Mouse (Mus musculus): ENCODE measurements at regions not wholly inside any gene's neighbourhood (a gene's known extent, or its start where the extent isn't known, plus 50 kb on each side); places are given as distances from the start of the nearest gene placed in this dataset.

GRCm38 (mm10) chr2:117951337-117951718, 160.3 kb upstream of the Thbs1 start:
- Histone ChIP-seq H3K9me3 (replicated peaks) (no peaks in the 10 kb centered on the region), H3K4me1 (replicated peaks) (no peaks in the 10 kb centered on the region), H3K9ac (no peak overlapping the region), H3K27ac (replicated peaks) (no peak overlapping the region), H3K4me3 (replicated peaks) (no peak overlapping the region), H3K27me3 (no peaks in the 10 kb centered on the region), H3K4me2 (no peak overlapping the region), H3K36me3 (replicated peaks) (no peaks in the 10 kb centered on the region)
- no peak for ATAC-seq (ENCODE audit: insufficient read depth)
- 55% methylated on average over 2 of the region's 2 CpGs for WGBS (ENCODE audit: insufficient replicate concordance)

GRCm38 (mm10) chr2:117958737-117959136, 152.9 kb upstream of the Thbs1 start:
- Histone ChIP-seq H3K9ac (no peak overlapping the region), H3K27ac (replicated peaks) (no peak overlapping the region), H3K27me3 (no peaks in the 10 kb centered on the region), H3K4me2 (no peak overlapping the region), H3K4me1 (replicated peaks) (no peaks in the 10 kb centered on the region), H3K4me3 (replicated peaks) (no peak overlapping the region), H3K9me3 (replicated peaks) (no peaks in the 10 kb centered on the region), H3K36me3 (replicated peaks) (no peaks in the 10 kb centered on the region)
- WGBS (ENCODE audit: insufficient replicate concordance), result 46% methylated on average over 4 of the region's 4 CpGs
- no peak for ATAC-seq (ENCODE audit: insufficient read depth)

- Histone ChIP-seq H3K9me3 (replicated peaks) (no peaks in the 10 kb centered on the region), H3K9ac (no peak overlapping the region), H3K27me3 (no peaks in the 10 kb centered on the region), H3K36me3 (replicated peaks) (no peaks in the 10 kb centered on the region), H3K4me1 (replicated peaks) (no peaks in the 10 kb centered on the region), H3K27ac (replicated peaks) (no peak overlapping the region), H3K4me2 (no peak overlapping the region), H3K4me3 (replicated peaks) (no peak overlapping the region)
- ATAC-seq (ENCODE audit: insufficient read depth), result no peak
Measured at GRCm38 (mm10) chr2:117959440-117959839, 152.2 kb upstream of the Thbs1 start.

GRCm38 (mm10) chr2:117962531-117962930, 149.1 kb upstream of the Thbs1 start:
- no peaks in the 10 kb centered on the region for H3K4me1 ChIP-seq (replicated peaks)
- H3K27ac ChIP-seq (replicated peaks), result peak overlapping the region; percentile 21
- no peaks in the 10 kb centered on the region for H3K27me3 ChIP-seq
- ATAC-seq (ENCODE audit: insufficient read depth), result no peak
- H3K4me3 ChIP-seq (replicated peaks), result no peak overlapping the region
- WGBS (ENCODE audit: insufficient replicate concordance), result 23% methylated on average over 4 of the region's 4 CpGs
- H3K4me2 ChIP-seq, result 0 out of 2 replicates have a peak overlapping the region, but pooled peaks have one; percentile 16
- H3K36me3 ChIP-seq (replicated peaks), result no peaks in the 10 kb centered on the region
- H3K9me3 ChIP-seq (replicated peaks), result no peaks in the 10 kb centered on the region
- H3K9ac ChIP-seq, result no peak overlapping the region

- no peak overlapping the region for H3K9ac ChIP-seq
- H3K36me3 ChIP-seq (replicated peaks), result no peaks in the 10 kb centered on the region
- ATAC-seq (ENCODE audit: insufficient read depth), result no peak
- no peak overlapping the region for H3K27ac ChIP-seq (replicated peaks)
- no peaks in the 10 kb centered on the region for H3K4me1 ChIP-seq (replicated peaks)
- H3K4me3 ChIP-seq (replicated peaks), result no peak overlapping the region
- no peaks in the 10 kb centered on the region for H3K27me3 ChIP-seq
- 53% methylated on average over 2 of the region's 2 CpGs for WGBS (ENCODE audit: insufficient replicate concordance)
- H3K9me3 ChIP-seq (replicated peaks), result no peaks in the 10 kb centered on the region
- H3K4me2 ChIP-seq, result no peak overlapping the region
Measured at GRCm38 (mm10) chr2:117963526-117963925, 148.2 kb upstream of the Thbs1 start.

- no peak overlapping the region for H3K27ac ChIP-seq (replicated peaks)
- no peaks in the 10 kb centered on the region for H3K4me1 ChIP-seq (replicated peaks)
- WGBS (ENCODE audit: insufficient replicate concordance), result 61% methylated on average over 4 of the region's 4 CpGs
- no peaks in the 10 kb centered on the region for H3K27me3 ChIP-seq
- H3K4me3 ChIP-seq (replicated peaks), result no peak overlapping the region
- H3K4me2 ChIP-seq, result no peak overlapping the region
- H3K9me3 ChIP-seq (replicated peaks), result no peaks in the 10 kb centered on the region
- H3K9ac ChIP-seq, result no peak overlapping the region
- ATAC-seq (ENCODE audit: insufficient read depth), result no peak
- H3K36me3 ChIP-seq (replicated peaks), result no peaks in the 10 kb centered on the region
Measured at GRCm38 (mm10) chr2:117965758-117966157, 145.9 kb upstream of the Thbs1 start.

- H3K27ac ChIP-seq (replicated peaks), result no peak overlapping the region
- no peaks in the 10 kb centered on the region for H3K4me1 ChIP-seq (replicated peaks)
- no peaks in the 10 kb centered on the region for H3K27me3 ChIP-seq
- no peak overlapping the region for H3K4me2 ChIP-seq
- no peak for ATAC-seq (ENCODE audit: insufficient read depth)
- no peaks in the 10 kb centered on the region for H3K9me3 ChIP-seq (replicated peaks)
- H3K4me3 ChIP-seq (replicated peaks), result no peak overlapping the region
- no peak overlapping the region for H3K9ac ChIP-seq
- no peaks in the 10 kb centered on the region for H3K36me3 ChIP-seq (replicated peaks)
- WGBS (ENCODE audit: insufficient replicate concordance), result 57% methylated on average over 1 of the region's 1 CpGs
Measured at GRCm38 (mm10) chr2:117968731-117969130, 142.9 kb upstream of the Thbs1 start.

- H3K4me1 ChIP-seq (replicated peaks), result no peaks in the 10 kb centered on the region
- H3K36me3 ChIP-seq (replicated peaks), result no peaks in the 10 kb centered on the region
- H3K27ac ChIP-seq (replicated peaks), result no peak overlapping the region
- H3K4me2 ChIP-seq, result no peak overlapping the region
- no peak for ATAC-seq (ENCODE audit: insufficient read depth)
- no peak overlapping the region for H3K4me3 ChIP-seq (replicated peaks)
- WGBS (ENCODE audit: insufficient replicate concordance), result 75% methylated on average over 5 of the region's 5 CpGs
- H3K27me3 ChIP-seq, result no peaks in the 10 kb centered on the region
- H3K9me3 ChIP-seq (replicated peaks), result no peaks in the 10 kb centered on the region
- no peak overlapping the region for H3K9ac ChIP-seq
Measured at GRCm38 (mm10) chr2:117970631-117971030, 141.0 kb upstream of the Thbs1 start.

- Histone ChIP-seq H3K9ac (no peak overlapping the region), H3K4me2 (no peak overlapping the region), H3K27me3 (no peaks in the 10 kb centered on the region), H3K4me3 (replicated peaks) (no peak overlapping the region), H3K4me1 (replicated peaks) (no peaks in the 10 kb centered on the region), H3K36me3 (replicated peaks) (no peaks in the 10 kb centered on the region), H3K27ac (replicated peaks) (no peak overlapping the region), H3K9me3 (replicated peaks) (no peaks in the 10 kb centered on the region)
- peak; percentile 15; the same call in 1 of the 2 replicates for ATAC-seq (ENCODE audit: insufficient read depth)
- WGBS (ENCODE audit: insufficient replicate concordance), result 38% methylated on average over 9 of the region's 9 CpGs
Measured at GRCm38 (mm10) chr2:117977033-117977432, 134.6 kb upstream of the Thbs1 start.

GRCm38 (mm10) chr2:117980856-117981255, 130.8 kb upstream of the Thbs1 start:
- ATAC-seq (ENCODE audit: insufficient read depth), result no peak
- 53% methylated on average over 2 of the region's 2 CpGs for WGBS (ENCODE audit: insufficient replicate concordance)

GRCm38 (mm10) chr2:117984569-117984968, 127.1 kb upstream of the Thbs1 start:
- no peak for ATAC-seq (ENCODE audit: insufficient read depth)
- Histone ChIP-seq H3K9ac (no peak overlapping the region), H3K9me3 (replicated peaks) (no peaks in the 10 kb centered on the region), H3K36me3 (replicated peaks) (no peaks in the 10 kb centered on the region), H3K27ac (replicated peaks) (no peak overlapping the region), H3K4me3 (replicated peaks) (no peak overlapping the region), H3K27me3 (no peaks in the 10 kb centered on the region), H3K4me1 (replicated peaks) (no peaks in the 10 kb centered on the region), H3K4me2 (no peak overlapping the region)
- WGBS (ENCODE audit: insufficient replicate concordance), result 53% methylated on average over 5 of the region's 5 CpGs

More at GRCm38 (mm10) chr2:117980856-117981255, 130.8 kb upstream of the Thbs1 start:
- Histone ChIP-seq H3K27ac (replicated peaks) (no peak overlapping the region), H3K4me3 (replicated peaks) (no peak overlapping the region), H3K9me3 (replicated peaks) (no peaks in the 10 kb centered on the region), H3K4me2 (no peak overlapping the region), H3K4me1 (replicated peaks) (no peaks in the 10 kb centered on the region), H3K36me3 (replicated peaks) (no peaks in the 10 kb centered on the region), H3K9ac (no peak overlapping the region), H3K27me3 (no peaks in the 10 kb centered on the region)

GRCm38 (mm10) chr2:117987426-117988215, 124.1 kb upstream of the Thbs1 start:
- H3K9me3 ChIP-seq (replicated peaks), result no peaks in the 10 kb centered on the region
- no peak overlapping the region for H3K4me3 ChIP-seq (replicated peaks)
- no peaks in the 10 kb centered on the region for H3K36me3 ChIP-seq (replicated peaks)
- H3K9ac ChIP-seq, result no peak overlapping the region
- no peak overlapping the region for H3K4me2 ChIP-seq
- H3K27ac ChIP-seq (replicated peaks), result no peak overlapping the region
- WGBS (ENCODE audit: insufficient replicate concordance), result 55% methylated on average over 10 of the region's 10 CpGs
- H3K4me1 ChIP-seq (replicated peaks), result no peaks in the 10 kb centered on the region
- no peak for ATAC-seq (ENCODE audit: insufficient read depth)
- no peaks in the 10 kb centered on the region for H3K27me3 ChIP-seq

All from liver, embryonic 15.5 days (tissue).